Mouse (Mus musculus) brain, embryonic 14.5 days (tissue): ENCODE measurements around the gene Fbln1.

Experiments used
- CTCF ChIP-seq: fragments of 200-500 bp; IDR thresholded peaks from 2 replicates; pipeline ENCODE4 v1.5.1; 2012; ENCODE audit warnings: inconsistent platforms, mild to moderate bottlenecking, moderate library complexity, borderline replicate concordance; ENCODE audit not compliant: insufficient read depth, insufficient read length; ENCODE audit errors: extremely low read depth
- POLR2A ChIP-seq: fragments of 200-500 bp; IDR thresholded peaks from 2 replicates; pipeline ENCODE4 v1.6.1; 2012; ENCODE audit warnings: mild to moderate bottlenecking, inconsistent platforms, borderline replicate concordance; ENCODE audit not compliant: poor library complexity, insufficient read depth, insufficient read length, severe bottlenecking; ENCODE audit errors: extremely low read depth

GRCm38 (mm10) chr15:85245241-85246010, 39.7 kb downstream of the Fbln1 start:
- TF ChIP-seq CTCF = no peak
- TF ChIP-seq POLR2A = no peak
